Mouse (Mus musculus) intestine, embryonic 16.5 days (tissue): ENCODE measurements around the gene Gm13212. TPM values are rescaled to one million over a fixed set of nuclear protein-coding genes. Genes with fewer than 3 reads are reported as not detected.

Source experiments
- polyA plus RNA-seq: library from polyadenylated mRNA; unstranded; fragments of >200 nt; fragmentation: Nextera tagmentation; extraction: Ambion mirVana; gene quantifications from 2 replicates; pipeline ENCODE4 v1.2.1, GENCODE M21; 2015

The Gm13212 gene
- polyA plus RNA-seq, 1 experiment from 2014 or later, result 2.1 TPM

Other genes with a start within 250 kb of the Gm13212 start
- 0.10 and 0.11 TPM in 2 replicates for gene Zfp990, start 74.4 kb upstream of the Gm13212 start, polyA plus RNA-seq
- gene Zfp980, start 85.5 kb downstream of the Gm13212 start, polyA plus RNA-seq, result not detected in 2 replicates